Mouse (Mus musculus) adipocyte (in vitro differentiated cells): Measurements from ENCODE around the gene Ppy.

ENCODE experiments used
- DNase-seq: peaks from one replicate; pipeline ENCODE4 v3.0.0-alpha.2; 2016; ENCODE audit warnings: low spot score

Ppy gene

GRCm38 (mm10) chr11:102087931-102088898 is 12.9 kb downstream of the Ppy start, which contains the start of gene Mpp2:
Gene Mpp2 (minus strand): TSS chr11:102088515.
- no peak for DNase-seq

GRCm38 (mm10) chr11:102087081-102087751 is 13.9 kb downstream of the Ppy start:
- DNase-seq: peak; percentile 17

GRCm38 (mm10) chr11:102086331-102086730 is 14.8 kb downstream of the Ppy start:
- no peak for DNase-seq

GRCm38 (mm10) chr11:102084159-102084558 is 17.0 kb downstream of the Ppy start:
- DNase-seq: no peak

- DNase-seq: no peak
These were observed 17.9 kb downstream of the Ppy start for GRCm38 (mm10) chr11:102083193-102083592.

GRCm38 (mm10) chr11:102082322-102082721 is 18.8 kb downstream of the Ppy start:
- no peak for DNase-seq

GRCm38 (mm10) chr11:102073722-102074121 is 27.4 kb downstream of the Ppy start:
- DNase-seq: no peak

- DNase-seq: no peak
These were observed 28.4 kb downstream of the Ppy start for GRCm38 (mm10) chr11:102072729-102073128.

GRCm38 (mm10) chr11:102070426-102070825 is 30.7 kb downstream of the Ppy start:
- no peak for DNase-seq

- no peak for DNase-seq
These were observed 31.5 kb downstream of the Ppy start for GRCm38 (mm10) chr11:102069633-102070032.

GRCm38 (mm10) chr11:102068969-102069368 is 32.1 kb downstream of the Ppy start:
- DNase-seq: no peak

- DNase-seq: no peak
These were observed 38.0 kb downstream of the Ppy start for GRCm38 (mm10) chr11:102063076-102063475.

- no peak for DNase-seq
These were observed 39.1 kb downstream of the Ppy start for GRCm38 (mm10) chr11:102061941-102062473.

GRCm38 (mm10) chr11:102061236-102061940 is 39.7 kb downstream of the Ppy start:
- DNase-seq: peak; percentile 73

GRCm38 (mm10) chr11:102053847-102054246 is 47.3 kb downstream of the Ppy start:
- DNase-seq: peak; percentile 41

- peak; percentile 73 for DNase-seq
These were observed 47.9 kb downstream of the Ppy start for GRCm38 (mm10) chr11:102053183-102053582.

- DNase-seq: peak; percentile 19
These were observed 48.4 kb downstream of the Ppy start for GRCm38 (mm10) chr11:102052697-102053096.

GRCm38 (mm10) chr11:102051954-102052353 is 49.2 kb downstream of the Ppy start:
- peak; percentile 88 for DNase-seq

GRCm38 (mm10) chr11:102051541-102051940 is 49.6 kb downstream of the Ppy start:
- DNase-seq: peak; percentile 65
